Mouse (Mus musculus) liver, postnatal 0 days (tissue): ENCODE results near the gene Gpr155. TPM values are rescaled to one million over a fixed set of nuclear protein-coding genes. Genes with fewer than 3 reads are reported as not detected.
A peak's percentile ranks its signal among the peaks of the same experiment; 100 is the strongest.

Source experiments
- ATAC-seq: fragments of 200-750 bp; cut with Nextera tagmentation; 2 replicates; pipeline ENCODE4 v1.8.0; 2017; ENCODE audit warnings: mild to moderate bottlenecking, moderate library complexity
- DNase-seq: peaks from one replicate; pipeline ENCODE4 v3.0.0-alpha.2; 2016
- H3K27ac ChIP-seq: fragments of 300-500 bp; sonication (generic); 2 replicates; pipeline ENCODE4 v1.5.1; 2014; ENCODE audit warnings: antibody characterized with exemption, moderate library complexity, mild to moderate bottlenecking, low read depth
- H3K27me3 ChIP-seq: fragments of 300-500 bp; sonication (generic); 2 replicates; pipeline ENCODE4 v1.6.1; 2014; ENCODE audit warnings: low read length, control low read depth, mixed read lengths; ENCODE audit not compliant: insufficient read depth
- H3K36me3 ChIP-seq: fragments of 300-500 bp; sonication (generic); replicated peaks from 2 replicates; pipeline ENCODE4 v1.6.1; 2014; ENCODE audit warnings: mild to moderate bottlenecking, control low read depth, low read length, moderate library complexity, mixed read lengths; ENCODE audit not compliant: insufficient read depth
- H3K4me1 ChIP-seq: fragments of 300-500 bp; sonication (generic); 2 replicates; pipeline ENCODE4 v1.6.1; 2014; ENCODE audit warnings: antibody characterized with exemption, mild to moderate bottlenecking, control low read depth; ENCODE audit not compliant: insufficient read depth
- H3K4me2 ChIP-seq: fragments of 300-500 bp; sonication (generic); 2 replicates; pipeline ENCODE4 v1.6.1; 2014; ENCODE audit warnings: low read depth, mild to moderate bottlenecking, low read length, moderate library complexity, mixed read lengths
- H3K4me3 ChIP-seq: fragments of 300-500 bp; sonication (generic); 2 replicates; pipeline ENCODE4 v1.5.1; 2014; ENCODE audit warnings: low read depth, low read length
- H3K9ac ChIP-seq: fragments of 300-500 bp; sonication (generic); replicated peaks from 2 replicates; pipeline ENCODE4 v1.6.1; 2014; ENCODE audit warnings: mild to moderate bottlenecking, moderate library complexity
- H3K9me3 ChIP-seq: fragments of 300-500 bp; sonication (generic); 2 replicates; pipeline ENCODE4 v1.6.1; 2016; ENCODE audit warnings: mild to moderate bottlenecking, control low read depth, low read length, mixed read lengths
- CTCF ChIP-seq: sonication (generic); IDR thresholded peaks from 2 replicates; pipeline ENCODE4 v1.5.1; 2016; ENCODE audit warnings: antibody characterized with exemption, low read depth
- EP300 ChIP-seq: IDR thresholded peaks from 2 replicates; pipeline ENCODE4 v1.6.1; 2016; ENCODE audit warnings: antibody characterized with exemption, low read depth, mild to moderate bottlenecking
- WGBS: fragments of 180-500 bp; shearing (Covaris S2); extraction: QIAGEN DNeasy Blood & Tissue Kit; methylation state at CpG from one replicate; pipeline ENCODE4 v1.1.7; 2014; ENCODE audit not compliant: insufficient replicate concordance; 5-methylcytosine and 5-hydroxymethylcytosine counted together
- polyA plus RNA-seq: library from polyadenylated mRNA; unstranded; fragments of >200 nt; fragmentation: Nextera tagmentation; extraction: Ambion mirVana; gene quantifications from 2 replicates; pipeline ENCODE4 v1.2.1, GENCODE M21; 2015

Gpr155 gene
- polyA plus RNA-seq, 1 experiment from 2014 or later, result 3.4 TPM

- Histone ChIP-seq H3K9ac (no peak overlapping the region), H3K4me1 (peaks cover 9% of the 10 kb centered on the region), H3K36me3 (peaks cover 5% of the 10 kb centered on the region; the same call in 1 of the 2 replicates), H3K4me2 (peak overlapping the region; percentile 44), H3K4me3 (no peak overlapping the region), H3K9me3 (no peaks in the 10 kb centered on the region), H3K27ac (peak overlapping the region; percentile 68), H3K27me3 (no peaks in the 10 kb centered on the region)
- TF ChIP-seq CTCF (0 out of 2 replicates have a peak, but pooled peaks have one; percentile 6), EP300 (peak; percentile 88)
- WGBS, result 59% methylated on average over 5 of the region's 5 CpGs
- ATAC-seq (peak; percentile 100), DNase-seq (peak; percentile 53)
These were observed 26.4 kb downstream of the Gpr155 start for GRCm38 (mm10) chr2:73359941-73360340.

- TF ChIP-seq EP300, result no peak
- TF ChIP-seq CTCF, result no peak
- H3K9me3 ChIP-seq, result no peaks in the 10 kb centered on the region
- H3K4me2 ChIP-seq, result no peak overlapping the region
- no peak overlapping the region for H3K4me3 ChIP-seq
- H3K4me1 ChIP-seq, result peaks cover 9% of the 10 kb centered on the region
- H3K9ac ChIP-seq, result no peak overlapping the region
- no peaks in the 10 kb centered on the region for H3K27me3 ChIP-seq
- ATAC-seq, result no peak
- H3K27ac ChIP-seq, result no peak overlapping the region
- 86% methylated on average over 18 of the region's 18 CpGs for WGBS
- DNase-seq, result no peak
- H3K36me3 ChIP-seq, result peaks cover 5% of the 10 kb centered on the region; the same call in 1 of the 2 replicates
These were observed 29.4 kb downstream of the Gpr155 start for GRCm38 (mm10) chr2:73357004-73357403.

- no peak overlapping the region for H3K27ac ChIP-seq
- no peak for DNase-seq
- H3K4me1 ChIP-seq, result no peaks in the 10 kb centered on the region
- no peak overlapping the region for H3K9ac ChIP-seq
- no peak overlapping the region for H3K4me3 ChIP-seq
- no peaks in the 10 kb centered on the region for H3K27me3 ChIP-seq
- no peak overlapping the region for H3K4me2 ChIP-seq
- no peaks in the 10 kb centered on the region for H3K9me3 ChIP-seq
- H3K36me3 ChIP-seq, result no peaks in the 10 kb centered on the region
- 64% methylated on average over 7 of the region's 7 CpGs for WGBS
- no peak for ATAC-seq
- TF ChIP-seq EP300 (no peak), CTCF (no peak)
These were observed 34.4 kb downstream of the Gpr155 start for GRCm38 (mm10) chr2:73351927-73352374.

- H3K9ac ChIP-seq, result no peak overlapping the region
- no peak for TF ChIP-seq CTCF
- TF ChIP-seq EP300, result no peak
- H3K27me3 ChIP-seq, result no peaks in the 10 kb centered on the region
- H3K36me3 ChIP-seq, result no peaks in the 10 kb centered on the region
- WGBS, result 67% methylated on average over 5 of the region's 5 CpGs
- ATAC-seq, result no peak
- H3K4me2 ChIP-seq, result no peak overlapping the region
- no peak overlapping the region for H3K27ac ChIP-seq
- no peak for DNase-seq
- H3K4me1 ChIP-seq, result no peaks in the 10 kb centered on the region
- no peak overlapping the region for H3K4me3 ChIP-seq
- no peaks in the 10 kb centered on the region for H3K9me3 ChIP-seq
These were observed 34.9 kb downstream of the Gpr155 start for GRCm38 (mm10) chr2:73351496-73351895.

- H3K4me2 ChIP-seq, result no peak overlapping the region
- DNase-seq (no peak), ATAC-seq (no peak)
- H3K9me3 ChIP-seq, result no peaks in the 10 kb centered on the region
- H3K4me1 ChIP-seq, result no peaks in the 10 kb centered on the region
- 89% methylated on average over 6 of the region's 6 CpGs for WGBS
- H3K27ac ChIP-seq, result no peak overlapping the region
- no peak overlapping the region for H3K4me3 ChIP-seq
- H3K9ac ChIP-seq, result no peak overlapping the region
- no peaks in the 10 kb centered on the region for H3K27me3 ChIP-seq
- H3K36me3 ChIP-seq, result no peaks in the 10 kb centered on the region
- TF ChIP-seq EP300, result no peak
- no peak for TF ChIP-seq CTCF
These were observed 38.2 kb downstream of the Gpr155 start for GRCm38 (mm10) chr2:73348221-73348620.

GRCm38 (mm10) chr2:73347766-73348165 lies 38.6 kb downstream of the Gpr155 start:
- H3K4me1 ChIP-seq, result no peaks in the 10 kb centered on the region
- ATAC-seq (no peak), DNase-seq (no peak)
- TF ChIP-seq EP300, result no peak
- no peak for TF ChIP-seq CTCF
- no peaks in the 10 kb centered on the region for H3K27me3 ChIP-seq
- H3K9me3 ChIP-seq, result no peaks in the 10 kb centered on the region
- H3K36me3 ChIP-seq, result no peaks in the 10 kb centered on the region
- H3K9ac ChIP-seq, result no peak overlapping the region
- H3K4me2 ChIP-seq, result no peak overlapping the region
- WGBS, result 88% methylated on average over 9 of the region's 9 CpGs
- H3K4me3 ChIP-seq, result no peak overlapping the region
- H3K27ac ChIP-seq, result no peak overlapping the region

- H3K36me3 ChIP-seq, result no peaks in the 10 kb centered on the region
- 83% methylated on average over 6 of the region's 6 CpGs for WGBS
- H3K27me3 ChIP-seq, result no peaks in the 10 kb centered on the region
- DNase-seq (no peak), ATAC-seq (no peak)
- H3K4me2 ChIP-seq, result no peak overlapping the region
- no peaks in the 10 kb centered on the region for H3K9me3 ChIP-seq
- no peak overlapping the region for H3K9ac ChIP-seq
- H3K27ac ChIP-seq, result no peak overlapping the region
- no peak overlapping the region for H3K4me3 ChIP-seq
- no peaks in the 10 kb centered on the region for H3K4me1 ChIP-seq
- TF ChIP-seq EP300 (no peak), CTCF (no peak)
These were observed 39.2 kb downstream of the Gpr155 start for GRCm38 (mm10) chr2:73347136-73347535.
